ENCODE assay signal across 9 mouse cellular contexts in the genomic region with DNA sequence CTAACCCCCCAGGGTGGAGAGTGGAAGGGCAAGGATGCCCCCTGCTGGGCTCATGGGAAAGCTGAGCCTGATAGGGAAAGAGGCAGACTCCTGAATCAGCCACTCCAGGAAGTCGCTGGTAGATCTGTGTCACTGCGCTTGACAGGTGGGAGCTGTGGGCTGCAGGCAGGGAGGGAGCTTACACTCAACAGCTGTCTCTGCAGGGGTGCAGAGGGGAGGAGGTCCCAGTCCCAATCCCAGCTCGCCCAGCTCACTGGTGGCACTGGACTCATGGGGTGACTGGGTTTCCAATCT. TPM values are rescaled to one million over a fixed set of nuclear protein-coding genes. Genes with fewer than 3 reads are reported as not detected.
DNase-seq lines count a peak whose midpoint lies in the region; ATAC-seq and TF ChIP-seq lines count a peak whose summit lies in the region.
"Had no signal": no experiment of that assay in that cellular context is flagged by ENCODE, and none has a peak within 500 bp of the region (broad histone marks: within the 10 kb centered on the region; RNA-seq: fewer than 3 reads in every experiment).

No protein-coding gene starts in this region.

- H3K9me3 ChIP-seq in midbrain, embryonic 11.5 days (ENCODE audit: control insufficient read depth, low read length) = no peaks in the 10 kb centered on the region
- H3K9me3 ChIP-seq in midbrain, embryonic 16.5 days (replicated peaks; ENCODE audit: control insufficient read depth, low read length, poor library complexity, severe bottlenecking) = no peaks in the 10 kb centered on the region
- H3K9me3 ChIP-seq in liver, embryonic 14.5 days (ENCODE audit: control insufficient read depth, low read length) = no peaks in the 10 kb centered on the region
- H3K9me3 ChIP-seq: neural tube, embryonic 12.5 days had no signal

- ATAC-seq in midbrain, embryonic 11.5 days (ENCODE audit: low FRiP score) = no peak
- ATAC-seq in midbrain, embryonic 16.5 days = no peak
- ATAC-seq in liver, embryonic 14.5 days (ENCODE audit: insufficient read depth) = peak; percentile 35; the same call in 1 of the 2 replicates

- WGBS in midbrain, embryonic 11.5 days = 2% methylated on average over 3 of the region's 3 CpGs
- 4% methylated on average over 3 of the region's 3 CpGs for WGBS in midbrain, embryonic 16.5 days
- 3% methylated on average over 3 of the region's 3 CpGs for whole genome bisulfite sequencing in liver, embryonic 14.5 days (ENCODE audit: insufficient replicate concordance)

- peak; percentile 87 for TF ChIP-seq CTCF in liver, embryonic 14.5 days (IDR thresholded peaks at IDR 0.05; ENCODE audit: low read depth)

- no peak overlapping the region for H3K9ac ChIP-seq in midbrain, embryonic 11.5 days (ENCODE audit: low read length)
- no peak overlapping the region for H3K9ac ChIP-seq in midbrain, embryonic 16.5 days (ENCODE audit: low read depth, low read length)
- H3K9ac ChIP-seq in liver, embryonic 14.5 days (replicated peaks) = no peak overlapping the region
- H3K9ac ChIP-seq: neural tube, embryonic 12.5 days had no signal

- 0 out of 2 replicates have a peak, but pooled peaks cover 3% of the 10 kb centered on the region for H3K4me1 ChIP-seq in midbrain, embryonic 11.5 days (ENCODE audit: control insufficient read depth, insufficient read depth, low read length)
- H3K4me1 ChIP-seq in midbrain, embryonic 16.5 days (ENCODE audit: control insufficient read depth, insufficient read depth, low read length) = no peaks in the 10 kb centered on the region
- peaks cover 0 to 5% of the 10 kb centered on the region in 2 experiments; a peak in 1 of 4 replicates for H3K4me1 ChIP-seq in liver, embryonic 14.5 days (replicated peaks; ENCODE audit: control insufficient read depth in 2 of 2, insufficient read depth in 2 of 2, low read length in 1 of 2)

- H3K36me3 ChIP-seq in midbrain, embryonic 11.5 days (ENCODE audit: control insufficient read depth, insufficient read depth, low read length) = no peaks in the 10 kb centered on the region
- no peaks in the 10 kb centered on the region for H3K36me3 ChIP-seq in midbrain, embryonic 16.5 days (ENCODE audit: control insufficient read depth, insufficient read depth, low read length)
- H3K36me3 ChIP-seq in liver, embryonic 14.5 days (replicated peaks; ENCODE audit: control insufficient read depth, insufficient read depth, low read depth) = no peaks in the 10 kb centered on the region
- H3K36me3 ChIP-seq: neural tube, embryonic 12.5 days had no signal

- peak; percentile 82 for DNase-seq in midbrain, embryonic 11.5 days (ENCODE audit: low spot score, missing footprints)
- peak; percentile 91 for DNase-seq in adrenal gland, postnatal 14 days
- DNase-seq in gastrocnemius, adult 8-10 months (ENCODE audit: low spot score in 2 of 2) = peak; percentile 37 to 59
- DNase-seq in kidney, adult 8-10 months = peak; percentile 58 to 75
- no peak for DNase-seq in liver, embryonic 14.5 days (ENCODE audit: low read depth in 3 of 3, low spot score in 3 of 3)
- peak; percentile 56 for DNase-seq in retina, postnatal 1 day
- DNase-seq in urinary bladder, postnatal 25 days (ENCODE audit: low spot score) = peak; percentile 56

- no peak overlapping the region for H3K4me3 ChIP-seq in midbrain, embryonic 11.5 days (ENCODE audit: low read depth, low read length)
- H3K4me3 ChIP-seq in midbrain, embryonic 16.5 days (ENCODE audit: low read depth, low read length) = no peak overlapping the region
- no peak overlapping the region for H3K4me3 ChIP-seq in liver, embryonic 14.5 days (ENCODE audit: insufficient read depth in 1 of 2, low read depth in 2 of 2, low read length in 2 of 2)
- H3K4me3 ChIP-seq: neural tube, embryonic 12.5 days had no signal

- H3K27ac ChIP-seq in midbrain, embryonic 11.5 days (ENCODE audit: low read depth, low read length) = no peak overlapping the region
- no peak overlapping the region for H3K27ac ChIP-seq in midbrain, embryonic 16.5 days (ENCODE audit: low read length)
- no peak overlapping the region for H3K27ac ChIP-seq in liver, embryonic 14.5 days
- H3K27ac ChIP-seq: neural tube, embryonic 12.5 days had no signal

- no peak for TF ChIP-seq EP300 in liver, embryonic 14.5 days (IDR thresholded peaks at IDR 0.05; ENCODE audit: low read depth)

- H3K27me3 ChIP-seq in midbrain, embryonic 11.5 days (ENCODE audit: control insufficient read depth, insufficient read depth, low read length) = peaks cover 2% of the 10 kb centered on the region; the same call in 1 of the 2 replicates
- peaks cover 2% of the 10 kb centered on the region; the same call in 1 of the 2 replicates for H3K27me3 ChIP-seq in midbrain, embryonic 16.5 days (ENCODE audit: control insufficient read depth, insufficient read depth, low read depth, low read length)
- no peaks in the 10 kb centered on the region; the same call in 1 of the 2 replicates for H3K27me3 ChIP-seq in liver, embryonic 14.5 days (ENCODE audit: control insufficient read depth, insufficient read depth, low read length)

- no peak overlapping the region for H3K4me2 ChIP-seq in midbrain, embryonic 11.5 days
- H3K4me2 ChIP-seq in midbrain, embryonic 16.5 days (ENCODE audit: low read length) = no peak overlapping the region
- no peak overlapping the region for H3K4me2 ChIP-seq in liver, embryonic 14.5 days (ENCODE audit: low read depth)
- H3K4me2 ChIP-seq: neural tube, embryonic 12.5 days had no signal

RNA-seq across cellular contexts. Expression of gene Plcb2, which starts 2.3 kb away (rescaled TPM):
- 0.20 and 0.33 TPM in 2 replicates for polyA plus RNA-seq in midbrain, embryonic 11.5 days (2014; fragmentation: Nextera tagmentation; extraction: Ambion mirVana)
- 0.44 and 0.50 TPM in 2 replicates for polyA plus RNA-seq in midbrain, embryonic 16.5 days (2015; fragmentation: Nextera tagmentation; extraction: Ambion mirVana)
- total RNA-seq in adrenal gland, postnatal 14 days (2021) = 1.1 and 8.7 TPM in 2 replicates
- total RNA-seq in gastrocnemius, adult 8-10 months (2022) = under 1 TPM in 3 of 4 experiments, not detected in 1; 0.15 to 0.27 (median 0.27) TPM
- 2.6 and 3.1 TPM in 2 replicates for polyA plus RNA-seq in liver, embryonic 14.5 days (2012; rRNA removed)
- polyA plus RNA-seq in liver, embryonic 14.5 days (2014; fragmentation: Nextera tagmentation; extraction: Ambion mirVana) = 1.5 and 1.7 TPM in 2 replicates

RNA-seq across cellular contexts. Expression of gene Inafm2, which starts 15.0 kb away (rescaled TPM):
- polyA plus RNA-seq in midbrain, embryonic 11.5 days (2014; fragmentation: Nextera tagmentation; extraction: Ambion mirVana) = 36.0 and 39.9 TPM in 2 replicates
- polyA plus RNA-seq in midbrain, embryonic 16.5 days (2015; fragmentation: Nextera tagmentation; extraction: Ambion mirVana) = 17.9 and 18.9 TPM in 2 replicates
- total RNA-seq in adrenal gland, postnatal 14 days (2021) = 28.8 and 30.0 TPM in 2 replicates
- total RNA-seq in gastrocnemius, adult 8-10 months (2022) = 1 to 10 TPM; 5.0 to 7.2 (median 5.2) TPM
- 4.1 and 5.0 TPM in 2 replicates for polyA plus RNA-seq in liver, embryonic 14.5 days (2012; rRNA removed)
- 18.3 and 22.8 TPM in 2 replicates for polyA plus RNA-seq in liver, embryonic 14.5 days (2014; fragmentation: Nextera tagmentation; extraction: Ambion mirVana)

RNA-seq across cellular contexts. Expression of gene Ankrd63, which starts 26.8 kb away (rescaled TPM):
- polyA plus RNA-seq in midbrain, embryonic 11.5 days (2014; fragmentation: Nextera tagmentation; extraction: Ambion mirVana) = not detected in 2 replicates
- not detected in 2 replicates for polyA plus RNA-seq in midbrain, embryonic 16.5 days (2015; fragmentation: Nextera tagmentation; extraction: Ambion mirVana)
- 0.15 and 0.30 TPM in 2 replicates for total RNA-seq in adrenal gland, postnatal 14 days (2021)
- total RNA-seq in gastrocnemius, adult 8-10 months (2022) = not detected
- 0.03 and 0.07 TPM in 2 replicates for polyA plus RNA-seq in liver, embryonic 14.5 days (2012; rRNA removed)
- 0.03 TPM in 1 of 2 replicates, not detected in the other for polyA plus RNA-seq in liver, embryonic 14.5 days (2014; fragmentation: Nextera tagmentation; extraction: Ambion mirVana)
- polyA plus RNA-seq: neural tube, embryonic 12.5 days had no signal

RNA-seq across cellular contexts. Expression of gene Ccdc9b, which starts 31.9 kb away (rescaled TPM):
- polyA plus RNA-seq in midbrain, embryonic 11.5 days (2014; fragmentation: Nextera tagmentation; extraction: Ambion mirVana) = 0.86 and 0.92 TPM in 2 replicates
- 1.2 and 1.6 TPM in 2 replicates for polyA plus RNA-seq in midbrain, embryonic 16.5 days (2015; fragmentation: Nextera tagmentation; extraction: Ambion mirVana)
- 4.2 and 4.8 TPM in 2 replicates for total RNA-seq in adrenal gland, postnatal 14 days (2021)
- 10 to 100 TPM; 17.5 to 20.6 (median 18.4) TPM for total RNA-seq in gastrocnemius, adult 8-10 months (2022)
- polyA plus RNA-seq in liver, embryonic 14.5 days (2012; rRNA removed) = 0.28 and 0.39 TPM in 2 replicates
- polyA plus RNA-seq in liver, embryonic 14.5 days (2014; fragmentation: Nextera tagmentation; extraction: Ambion mirVana) = 0.04 and 0.16 TPM in 2 replicates

RNA-seq across cellular contexts. Expression of gene Phgr1, which starts 42.0 kb away (rescaled TPM):
- not detected in 2 replicates for polyA plus RNA-seq in midbrain, embryonic 11.5 days (2014; fragmentation: Nextera tagmentation; extraction: Ambion mirVana)
- polyA plus RNA-seq in midbrain, embryonic 16.5 days (2015; fragmentation: Nextera tagmentation; extraction: Ambion mirVana) = not detected in 2 replicates
- not detected in 2 replicates for total RNA-seq in adrenal gland, postnatal 14 days (2021)
- total RNA-seq in gastrocnemius, adult 8-10 months (2022) = not detected
- not detected in 2 replicates for polyA plus RNA-seq in liver, embryonic 14.5 days (2012; rRNA removed)
- not detected in 2 replicates for polyA plus RNA-seq in liver, embryonic 14.5 days (2014; fragmentation: Nextera tagmentation; extraction: Ambion mirVana)
- polyA plus RNA-seq: neural tube, embryonic 12.5 days had no signal

Comparison
In these comparisons a context has a peak if more than half of its experiments do, and no peak if none do; other contexts are left out.
1. DNase-seq: peak in midbrain, embryonic 11.5 days (single experiment), adrenal gland, postnatal 14 days (single experiment), gastrocnemius, adult 8-10 months (2 of 2), kidney, adult 8-10 months (2 of 2), retina, postnatal 1 day (single experiment) and urinary bladder, postnatal 25 days (single experiment); none in liver, embryonic 14.5 days (0 of 3).